ENCODE assay signal across 24 mouse cellular contexts in genomic region chr13:109840251-109840650, GRCm38 (mm10).
"Had no signal": no experiment of that assay in that cellular context is flagged by ENCODE, and none has a peak within 500 bp of the region (broad histone marks: within the 10 kb centered on the region; RNA-seq: fewer than 3 reads in every experiment).

No protein-coding gene starts in this region.

- H3K9me3 ChIP-seq: heart, embryonic 10.5 days; heart, embryonic 12.5 days; hindbrain, embryonic 10.5 days; hindbrain, embryonic 12.5 days; intestine, embryonic 15.5 days; limb, embryonic 13.5 days; limb, embryonic 15.5 days; liver, embryonic 12.5 days had no signal

- H3K9ac ChIP-seq: heart, embryonic 12.5 days; hindbrain, embryonic 12.5 days; hindbrain, embryonic 14.5 days; intestine, embryonic 15.5 days; limb, embryonic 13.5 days; limb, embryonic 15.5 days; liver, embryonic 12.5 days; liver, embryonic 14.5 days had no signal

- H3K4me1 ChIP-seq: heart, embryonic 10.5 days; heart, embryonic 12.5 days; hindbrain, embryonic 10.5 days; hindbrain, embryonic 12.5 days; intestine, embryonic 15.5 days; limb, embryonic 15.5 days had no signal

- H3K27me3 ChIP-seq: heart, embryonic 12.5 days; hindbrain, embryonic 12.5 days; intestine, embryonic 15.5 days; limb, embryonic 13.5 days; limb, embryonic 15.5 days; liver, embryonic 12.5 days had no signal

- H3K4me3 ChIP-seq: heart, adult 2 months; heart, embryonic 10.5 days; heart, embryonic 12.5 days; hindbrain, embryonic 10.5 days; hindbrain, embryonic 12.5 days; intestine, embryonic 15.5 days; limb, embryonic 13.5 days; limb, embryonic 15.5 days; liver, embryonic 12.5 days had no signal

- DNase-seq: gastrocnemius, postnatal 14 days; gastrocnemius, postnatal 36 days; heart, adult 11 months; heart, adult 2 months; heart, postnatal 10 days; heart, postnatal 4 days; kidney, adult 18-20 months; kidney, adult 8-10 months; kidney, postnatal 14 days; kidney, postnatal 36 days; layer of hippocampus, adult 9-11 months; layer of hippocampus, postnatal 36 days; left cerebral cortex, postnatal 4 days had no signal

- H3K27ac ChIP-seq: heart, adult 2 months; heart, embryonic 10.5 days; hindbrain, embryonic 10.5 days; hindbrain, embryonic 12.5 days; hindbrain, embryonic 14.5 days; intestine, embryonic 15.5 days; kidney, postnatal 0 days; limb, embryonic 13.5 days; limb, embryonic 15.5 days; liver, embryonic 12.5 days; liver, embryonic 14.5 days had no signal

- H3K36me3 ChIP-seq: heart, embryonic 12.5 days; hindbrain, embryonic 10.5 days; hindbrain, embryonic 12.5 days; intestine, embryonic 15.5 days; limb, embryonic 13.5 days; limb, embryonic 15.5 days; liver, embryonic 12.5 days had no signal
